Mouse (Mus musculus) embryonic facial prominence, embryonic 14.5 days (tissue): Measurements from ENCODE around the gene Shc3. TPM values are rescaled to one million over a fixed set of nuclear protein-coding genes. Genes with fewer than 3 reads are reported as not detected.

Experiments
- ATAC-seq: fragments of 200-750 bp; cut with Nextera tagmentation; 2 replicates; pipeline ENCODE4 v1.8.0; 2017; ENCODE audit warnings: low read depth, moderate number of reproducible peaks, moderate TSS enrichment
- DNase-seq: peaks from one replicate; pipeline ENCODE4 v3.0.0-alpha.2; 2015; ENCODE audit warnings: low spot score
- H3K27ac ChIP-seq: fragments of 300-500 bp; sonication (generic); replicated peaks from 2 replicates; pipeline ENCODE4 v1.5.1; 2014; ENCODE audit warnings: low read depth, mild to moderate bottlenecking, low read length, moderate library complexity
- H3K27me3 ChIP-seq: fragments of 300-500 bp; sonication (generic); replicated peaks from 2 replicates; pipeline ENCODE4 v1.6.1; 2014; ENCODE audit warnings: low read length; ENCODE audit not compliant: control insufficient read depth, insufficient read depth
- H3K36me3 ChIP-seq: fragments of 300-500 bp; sonication (generic); 2 replicates; pipeline ENCODE4 v1.6.1; 2014; ENCODE audit warnings: low read length, mixed read lengths; ENCODE audit not compliant: control insufficient read depth, insufficient read depth
- H3K4me1 ChIP-seq: fragments of 300-500 bp; sonication (generic); 2 replicates; pipeline ENCODE4 v1.6.1; 2014; ENCODE audit warnings: antibody characterized with exemption, low read length; ENCODE audit not compliant: control insufficient read depth, insufficient read depth
- H3K4me2 ChIP-seq: fragments of 300-500 bp; sonication (generic); 2 replicates; pipeline ENCODE4 v1.6.1; 2014; ENCODE audit warnings: low read depth, mild to moderate bottlenecking, low read length, moderate library complexity, mixed read lengths
- H3K4me3 ChIP-seq: fragments of 300-500 bp; sonication (generic); 2 replicates; pipeline ENCODE4 v1.5.1; 2014; ENCODE audit warnings: low read depth, mild to moderate bottlenecking, low read length
- H3K9ac ChIP-seq: fragments of 300-500 bp; sonication (generic); 2 replicates; pipeline ENCODE4 v1.6.1; 2014; ENCODE audit warnings: low read depth, mild to moderate bottlenecking, low read length, moderate library complexity, mixed read lengths
- H3K9me3 ChIP-seq: fragments of 300-500 bp; sonication (generic); 2 replicates; pipeline ENCODE4 v1.6.1; 2016; ENCODE audit warnings: low read length; ENCODE audit not compliant: control insufficient read depth
- WGBS: fragments of 180-500 bp; shearing (Covaris S2); extraction: QIAGEN DNeasy Blood & Tissue Kit; methylation state at CpG from one replicate; pipeline ENCODE4 v1.1.7; 2014; 5-methylcytosine and 5-hydroxymethylcytosine counted together
- polyA plus RNA-seq: library from polyadenylated mRNA; unstranded; fragments of >200 nt; fragmentation: Nextera tagmentation; extraction: Ambion mirVana; gene quantifications from 2 replicates; pipeline ENCODE4 v1.2.1, GENCODE M21; 2014

Shc3 gene
- polyA plus RNA-seq, 1 experiment from 2014 or later, result 1.3 TPM

DNA sequence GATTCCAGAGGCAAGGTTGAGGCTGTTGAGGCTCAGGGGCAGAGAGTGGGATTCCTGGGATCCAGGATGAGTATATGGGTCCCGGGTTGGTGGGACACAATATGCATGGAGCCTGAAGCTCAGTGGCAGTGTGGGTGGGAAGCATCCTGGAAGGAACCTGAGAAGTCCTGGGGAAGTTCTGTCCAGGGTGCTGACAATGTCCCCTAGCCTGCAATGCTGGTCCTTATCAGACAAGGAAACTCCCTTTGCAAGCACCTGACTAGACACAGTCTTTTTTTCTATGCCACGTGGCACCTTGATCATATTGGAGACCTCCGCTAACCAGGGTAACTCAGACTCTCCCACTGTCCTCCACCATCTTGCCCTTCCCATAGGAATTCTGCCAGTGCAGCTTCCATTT, 80.3 kb downstream of the Shc3 start:
- no peak overlapping the region for H3K4me2 ChIP-seq
- H3K27me3 ChIP-seq, result no peaks in the 10 kb centered on the region
- no peak overlapping the region for H3K4me3 ChIP-seq
- ATAC-seq (no peak), DNase-seq (peak; percentile 32)
- H3K9ac ChIP-seq, result no peak overlapping the region
- no peak overlapping the region for H3K27ac ChIP-seq
- no peaks in the 10 kb centered on the region for H3K4me1 ChIP-seq
- H3K36me3 ChIP-seq, result no peaks in the 10 kb centered on the region
- H3K9me3 ChIP-seq, result no peaks in the 10 kb centered on the region
- 73% methylated on average over 3 of the region's 3 CpGs for WGBS

DNA sequence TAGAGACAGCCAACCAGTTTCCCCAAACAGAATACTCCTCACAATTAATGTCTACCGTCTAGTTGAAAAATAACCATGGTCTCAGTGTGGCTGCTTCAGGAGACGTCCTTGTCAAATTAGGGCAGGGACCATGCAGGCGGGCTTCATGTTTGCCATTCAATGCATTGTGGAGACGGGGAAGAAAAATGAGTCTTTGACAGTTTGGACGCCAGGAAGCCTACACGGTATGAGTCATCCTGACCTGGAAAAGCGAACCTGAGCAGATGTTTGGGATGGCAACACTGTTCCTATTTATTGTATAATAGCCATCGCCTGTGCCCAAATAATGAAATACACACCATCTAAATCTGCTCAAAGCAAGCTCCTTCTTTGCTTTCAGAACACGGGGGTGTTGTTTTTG, 83.9 kb downstream of the Shc3 start:
- DNase-seq (no peak), ATAC-seq (no peak)
- WGBS, result 78% methylated on average over 9 of the region's 9 CpGs
- no peak overlapping the region for H3K27ac ChIP-seq
- H3K36me3 ChIP-seq, result no peaks in the 10 kb centered on the region
- no peaks in the 10 kb centered on the region for H3K4me1 ChIP-seq
- H3K9me3 ChIP-seq, result no peaks in the 10 kb centered on the region
- H3K9ac ChIP-seq, result no peak overlapping the region
- H3K27me3 ChIP-seq, result no peaks in the 10 kb centered on the region
- H3K4me3 ChIP-seq, result no peak overlapping the region
- H3K4me2 ChIP-seq, result no peak overlapping the region

DNA sequence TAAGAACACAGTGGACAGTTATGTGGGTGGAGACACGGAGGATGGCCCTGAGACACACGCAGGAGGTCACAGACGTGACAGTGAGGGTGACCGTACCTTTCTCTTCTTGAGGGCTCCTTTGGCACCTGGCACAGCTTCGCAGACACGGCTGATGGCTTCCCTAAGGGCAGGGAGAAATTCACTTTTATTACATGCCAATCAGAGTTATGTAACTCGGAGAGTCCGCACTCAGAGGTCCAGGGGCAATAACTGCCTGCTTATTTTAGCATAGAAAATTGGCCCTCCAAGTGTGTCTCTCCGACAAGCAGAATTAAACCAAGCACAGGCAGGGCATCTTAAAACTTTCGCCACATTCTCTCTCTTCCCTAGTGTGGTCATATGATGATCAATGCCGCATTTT, 86.4 kb downstream of the Shc3 start:
- Histone ChIP-seq H3K4me1 (no peaks in the 10 kb centered on the region), H3K27ac (no peak overlapping the region), H3K27me3 (no peaks in the 10 kb centered on the region), H3K4me2 (no peak overlapping the region), H3K9me3 (no peaks in the 10 kb centered on the region), H3K36me3 (no peaks in the 10 kb centered on the region), H3K9ac (no peak overlapping the region), H3K4me3 (no peak overlapping the region)
- no peak for DNase-seq
- 73% methylated on average over 11 of the region's 11 CpGs for WGBS
- no peak for ATAC-seq

DNA sequence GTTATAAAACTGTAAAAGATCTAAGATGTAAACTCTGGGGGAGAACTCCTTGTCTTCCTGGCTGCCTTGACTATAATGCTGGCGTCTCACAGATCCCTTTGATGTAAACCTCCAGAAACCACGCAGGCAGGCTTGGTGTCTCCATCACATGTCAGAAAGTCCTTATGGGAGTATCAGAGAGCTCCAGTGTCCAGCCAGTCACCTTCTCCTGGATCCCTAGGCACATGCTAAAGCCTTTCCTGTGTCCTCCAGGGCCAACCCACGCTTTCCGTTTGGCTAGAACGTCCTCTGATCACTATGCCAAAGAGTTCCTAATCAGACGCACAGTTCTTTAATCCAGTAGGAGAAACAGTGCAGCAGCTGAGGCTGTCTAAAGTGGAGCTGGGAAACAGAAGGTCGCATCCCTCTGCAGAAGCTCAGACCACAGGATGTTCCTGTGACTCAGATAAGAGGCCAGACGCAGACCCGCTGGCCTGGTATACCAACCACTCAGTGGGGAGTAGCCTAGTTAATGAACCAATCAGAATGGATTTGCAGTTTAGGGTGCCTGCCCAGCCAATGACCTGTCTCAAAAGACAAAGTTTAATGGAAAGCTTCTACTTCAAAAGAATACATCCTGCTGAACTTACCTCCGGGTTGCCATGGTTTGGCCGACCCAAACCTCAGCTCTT, 88.7 kb downstream of the Shc3 start:
- Histone ChIP-seq H3K9me3 (no peaks in the 10 kb centered on the region), H3K27ac (no peak overlapping the region), H3K27me3 (no peaks in the 10 kb centered on the region), H3K9ac (no peak overlapping the region), H3K4me2 (no peak overlapping the region), H3K4me1 (no peaks in the 10 kb centered on the region), H3K4me3 (no peak overlapping the region), H3K36me3 (no peaks in the 10 kb centered on the region)
- ATAC-seq (no peak), DNase-seq (no peak)
- 75% methylated on average over 11 of the region's 11 CpGs for WGBS

DNA sequence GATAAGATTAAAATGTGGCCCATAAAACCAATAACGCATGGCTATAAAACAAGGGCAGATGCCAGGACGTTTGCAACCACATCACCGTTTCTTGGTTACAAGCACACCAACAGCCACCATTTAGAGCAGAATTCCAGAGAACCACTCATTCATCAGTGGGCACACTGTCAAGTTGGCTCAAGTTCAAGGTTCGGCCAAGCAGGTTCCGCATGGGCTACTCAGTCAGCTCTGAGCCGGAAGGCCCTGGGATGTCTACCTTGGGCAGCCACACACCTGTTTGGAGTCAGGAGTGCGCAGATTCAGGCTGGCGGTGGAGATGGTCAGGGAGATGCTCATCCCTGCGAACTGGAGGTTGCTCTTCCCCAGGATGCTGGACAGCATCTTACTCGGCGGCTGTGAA, 89.4 kb downstream of the Shc3 start:
- Histone ChIP-seq H3K27ac (no peak overlapping the region), H3K36me3 (no peaks in the 10 kb centered on the region), H3K4me1 (no peaks in the 10 kb centered on the region), H3K4me3 (no peak overlapping the region), H3K9ac (no peak overlapping the region), H3K4me2 (no peak overlapping the region), H3K9me3 (no peaks in the 10 kb centered on the region), H3K27me3 (no peaks in the 10 kb centered on the region)
- 81% methylated on average over 11 of the region's 11 CpGs for WGBS
- no peak for DNase-seq
- no peak for ATAC-seq

DNA sequence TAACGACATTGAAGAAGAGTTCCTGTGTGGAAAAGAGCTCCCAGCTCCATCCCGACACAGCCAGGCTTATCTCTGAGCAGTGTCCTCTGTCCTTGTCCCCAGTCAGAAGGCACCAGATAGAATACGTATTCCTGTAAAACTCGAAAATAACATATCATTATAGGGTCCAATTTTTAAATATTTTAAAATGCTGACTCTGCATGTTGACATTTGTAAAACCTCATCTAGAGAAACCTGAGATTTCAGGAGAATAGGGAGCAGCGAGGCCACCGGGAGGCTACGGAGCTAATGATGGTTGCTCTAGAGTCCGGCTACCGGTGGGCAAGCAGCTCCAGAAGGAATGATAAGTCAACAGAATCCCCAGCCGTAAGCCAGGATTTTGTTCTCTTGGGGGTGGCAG, 92.2 kb downstream of the Shc3 start:
- H3K27ac ChIP-seq, result no peak overlapping the region
- H3K4me1 ChIP-seq, result no peaks in the 10 kb centered on the region
- H3K27me3 ChIP-seq, result no peaks in the 10 kb centered on the region
- no peaks in the 10 kb centered on the region for H3K9me3 ChIP-seq
- no peak overlapping the region for H3K9ac ChIP-seq
- H3K4me3 ChIP-seq, result no peak overlapping the region
- no peak for ATAC-seq
- 71% methylated on average over 10 of the region's 10 CpGs for WGBS
- no peak overlapping the region for H3K4me2 ChIP-seq
- no peak for DNase-seq
- no peaks in the 10 kb centered on the region for H3K36me3 ChIP-seq

DNA sequence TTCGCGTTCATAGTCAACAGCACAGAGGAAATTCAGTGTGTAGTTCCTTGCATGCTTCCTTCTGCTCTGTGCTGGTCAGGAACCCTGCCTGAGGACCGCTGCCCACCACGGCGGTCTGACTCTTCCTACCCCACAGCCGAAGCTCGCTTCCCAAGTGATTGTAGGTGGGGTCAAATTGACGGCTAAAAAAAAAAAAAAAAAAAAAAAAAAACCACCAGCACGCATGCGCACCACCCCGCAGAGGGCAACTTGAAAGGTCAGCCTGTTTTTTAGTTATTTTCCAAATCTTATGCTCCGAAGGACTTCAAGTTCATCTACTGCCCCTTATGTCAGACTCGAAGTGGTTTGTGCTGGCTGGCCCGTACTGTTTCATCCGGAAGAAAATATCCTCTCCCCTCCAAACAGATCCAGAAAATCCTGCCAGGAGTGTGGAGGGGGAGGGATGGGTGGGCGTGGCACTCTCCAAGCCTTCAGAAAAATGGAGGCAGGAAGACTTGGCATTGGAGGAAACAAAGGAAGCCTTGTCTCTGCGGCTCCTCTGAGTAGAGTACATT, 100.4 kb downstream of the Shc3 start:
- DNase-seq (peak; percentile 27), ATAC-seq (no peak)
- H3K27ac ChIP-seq, result no peak overlapping the region
- H3K36me3 ChIP-seq, result no peaks in the 10 kb centered on the region
- no peaks in the 10 kb centered on the region for H3K27me3 ChIP-seq
- 54% methylated on average over 17 of the region's 17 CpGs for WGBS
- no peak overlapping the region for H3K4me3 ChIP-seq
- H3K9me3 ChIP-seq, result no peaks in the 10 kb centered on the region; the same call in 1 of the 2 replicates
- H3K4me2 ChIP-seq, result peak overlapping the region; percentile 32
- no peak overlapping the region for H3K9ac ChIP-seq
- no peaks in the 10 kb centered on the region for H3K4me1 ChIP-seq

DNA sequence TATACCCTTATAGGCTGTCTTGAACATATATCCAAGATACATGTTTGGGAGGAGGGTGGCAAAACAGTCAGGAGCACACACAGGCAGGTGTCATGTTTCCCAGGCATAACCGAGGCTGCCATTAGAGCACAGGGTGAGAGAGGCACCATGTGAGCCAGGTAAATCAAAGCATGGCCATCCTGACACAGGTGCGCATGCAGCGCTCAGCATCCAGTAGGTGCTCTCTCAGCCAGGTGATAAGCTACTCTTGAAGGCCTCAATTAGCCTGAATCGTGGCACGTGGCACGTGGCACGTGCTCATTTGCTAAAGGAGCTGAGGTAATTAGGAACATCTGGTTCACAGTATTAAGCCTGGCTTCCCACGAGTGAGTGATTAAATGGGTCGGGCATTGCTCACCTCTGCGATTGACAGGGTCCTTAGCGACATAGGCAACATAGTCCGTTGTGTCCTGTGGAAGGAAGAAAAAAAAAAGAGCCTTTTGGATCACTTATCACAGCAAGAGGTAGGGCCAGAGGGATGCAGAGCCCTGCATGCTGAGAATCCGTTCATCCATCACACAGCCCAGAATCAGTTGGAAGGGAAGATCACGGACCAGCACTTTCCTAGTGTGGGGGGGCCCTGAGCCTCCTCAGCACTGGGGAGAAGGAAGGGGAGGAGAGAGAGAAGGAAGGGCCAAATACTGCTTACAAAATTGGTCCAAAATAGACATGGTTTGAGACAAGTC, 102.9 kb downstream of the Shc3 start:
- peak; percentile 16 for DNase-seq
- H3K4me1 ChIP-seq, result no peaks in the 10 kb centered on the region
- H3K9me3 ChIP-seq, result no peaks in the 10 kb centered on the region; the same call in 1 of the 2 replicates
- ATAC-seq, result peak; percentile 33; the same call in 1 of the 2 replicates
- no peaks in the 10 kb centered on the region for H3K36me3 ChIP-seq
- H3K27me3 ChIP-seq, result no peaks in the 10 kb centered on the region
- 35% methylated on average over 14 of the region's 14 CpGs for WGBS
- H3K4me3 ChIP-seq, result no peak overlapping the region
- H3K27ac ChIP-seq, result no peak overlapping the region
- H3K9ac ChIP-seq, result no peak overlapping the region
- no peak overlapping the region for H3K4me2 ChIP-seq
